10 mouse cellular contexts compared by ENCODE assay signal in the genomic region with DNA sequence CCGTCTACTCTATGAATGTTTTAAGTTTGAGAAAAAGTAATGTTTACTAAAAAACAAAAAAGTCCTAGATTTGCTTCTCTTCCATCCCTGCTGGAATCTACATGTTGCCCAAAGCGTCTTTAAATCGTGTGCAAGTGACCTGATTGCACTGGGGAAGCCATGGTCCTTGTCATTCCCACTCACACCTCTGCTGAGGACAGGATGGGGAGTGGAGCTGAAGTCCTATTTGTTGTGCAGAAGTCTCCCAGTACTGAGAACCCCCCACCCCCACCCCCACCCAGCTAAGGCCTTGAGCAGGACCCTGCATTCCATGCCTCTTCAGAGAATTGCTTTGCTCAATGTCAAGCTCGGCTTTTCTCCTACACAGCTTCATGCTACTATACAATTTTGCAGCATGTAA. TPM values are rescaled to one million over a fixed set of nuclear protein-coding genes. Genes with fewer than 3 reads are reported as not detected.
DNase-seq lines count a peak whose midpoint lies in the region; ATAC-seq and TF ChIP-seq lines count a peak whose summit lies in the region.
"Had no signal": no experiment of that assay in that cellular context is flagged by ENCODE, and none has a peak within 500 bp of the region (broad histone marks: within the 10 kb centered on the region; RNA-seq: fewer than 3 reads in every experiment).

No protein-coding gene starts in this region.

- H3K4me1 ChIP-seq in forebrain, postnatal 0 days (ENCODE audit: insufficient read depth): no peaks in the 10 kb centered on the region
- H3K4me1 ChIP-seq in forebrain, embryonic 15.5 days: peaks cover 30% of the 10 kb centered on the region
- H3K4me1 ChIP-seq in kidney, embryonic 16.5 days (ENCODE audit: insufficient read depth, low read length): peaks cover 26% of the 10 kb centered on the region
- H3K4me1 ChIP-seq in embryonic facial prominence, embryonic 13.5 days: peaks cover 26% of the 10 kb centered on the region
- peaks cover 4 to 17% of the 10 kb centered on the region in 2 experiments; a peak in 3 of 4 replicates for H3K4me1 ChIP-seq in liver, embryonic 14.5 days (replicated peaks; ENCODE audit: control insufficient read depth in 2 of 2, insufficient read depth in 2 of 2, low read length in 1 of 2)

- H3K9ac ChIP-seq in forebrain, postnatal 0 days: no peak overlapping the region
- no peak overlapping the region for H3K9ac ChIP-seq in forebrain, embryonic 15.5 days (replicated peaks)
- H3K9ac ChIP-seq in kidney, embryonic 16.5 days (replicated peaks; ENCODE audit: low read length): no peak overlapping the region
- no peak overlapping the region for H3K9ac ChIP-seq in embryonic facial prominence, embryonic 13.5 days
- H3K9ac ChIP-seq in liver, embryonic 14.5 days (replicated peaks): no peak overlapping the region; the same call in 1 of the 2 replicates

- DNase-seq in forebrain, postnatal 0 days: no peak
- DNase-seq in kidney, adult 9 months: no peak
- DNase-seq in liver, embryonic 14.5 days (ENCODE audit: low read depth in 3 of 3, low spot score in 3 of 3): no peak
- no peak for DNase-seq in layer of hippocampus, postnatal 36 days
- DNase-seq in spleen, adult 12 weeks (ENCODE audit: low spot score): no peak
- DNase-seq: cerebellum, postnatal 14 days had no signal

- no peaks in the 10 kb centered on the region for H3K9me3 ChIP-seq in forebrain, postnatal 0 days (ENCODE audit: low read length)
- H3K9me3 ChIP-seq in forebrain, embryonic 15.5 days: no peaks in the 10 kb centered on the region
- H3K9me3 ChIP-seq in kidney, embryonic 16.5 days (ENCODE audit: low read length): no peaks in the 10 kb centered on the region
- no peaks in the 10 kb centered on the region for H3K9me3 ChIP-seq in embryonic facial prominence, embryonic 13.5 days
- no peaks in the 10 kb centered on the region for H3K9me3 ChIP-seq in liver, embryonic 14.5 days (ENCODE audit: control insufficient read depth, low read length)
- H3K9me3 ChIP-seq: forebrain, embryonic 12.5 days had no signal

- 0 out of 2 replicates have a peak overlapping the region, but pooled peaks have one; percentile 15 for H3K27ac ChIP-seq in forebrain, postnatal 0 days (ENCODE audit: low read depth, low read length)
- H3K27ac ChIP-seq in forebrain, embryonic 15.5 days (replicated peaks): no peak overlapping the region
- peak overlapping the region; percentile 78 for H3K27ac ChIP-seq in kidney, embryonic 16.5 days (ENCODE audit: low read length)
- no peak overlapping the region for H3K27ac ChIP-seq in embryonic facial prominence, embryonic 13.5 days
- no peak overlapping the region for H3K27ac ChIP-seq in liver, embryonic 14.5 days
- H3K27ac ChIP-seq: forebrain, embryonic 12.5 days had no signal

- 80% methylated on average over 4 of the region's 4 CpGs for WGBS in forebrain, postnatal 0 days
- WGBS in forebrain, embryonic 15.5 days: 75% methylated on average over 4 of the region's 4 CpGs
- 78% methylated on average over 4 of the region's 4 CpGs for WGBS in kidney, embryonic 16.5 days
- 75% methylated on average over 4 of the region's 4 CpGs for WGBS in embryonic facial prominence, embryonic 13.5 days
- WGBS in liver, embryonic 14.5 days (ENCODE audit: insufficient replicate concordance): 69% methylated on average over 4 of the region's 4 CpGs

- TF ChIP-seq CTCF in forebrain, postnatal 0 days (IDR thresholded peaks at IDR 0.05; ENCODE audit: low read depth): no peak
- no peak for TF ChIP-seq CTCF in liver, embryonic 14.5 days (IDR thresholded peaks at IDR 0.05; ENCODE audit: low read depth)

- H3K4me3 ChIP-seq in forebrain, postnatal 0 days (ENCODE audit: low read depth, low read length): no peak overlapping the region
- no peak overlapping the region for H3K4me3 ChIP-seq in forebrain, embryonic 15.5 days
- peak overlapping the region; percentile 47 for H3K4me3 ChIP-seq in kidney, embryonic 16.5 days (ENCODE audit: low read length)
- H3K4me3 ChIP-seq in embryonic facial prominence, embryonic 13.5 days: no peak overlapping the region
- H3K4me3 ChIP-seq in liver, embryonic 14.5 days (ENCODE audit: insufficient read depth in 1 of 2, low read depth in 2 of 2, low read length in 2 of 2): no peak overlapping the region

- TF ChIP-seq EP300 in liver, embryonic 14.5 days (IDR thresholded peaks at IDR 0.05; ENCODE audit: low read depth): no peak

- ATAC-seq in forebrain, postnatal 0 days: no peak
- ATAC-seq in forebrain, embryonic 15.5 days (replicated peaks): no peak
- no peak for ATAC-seq in kidney, embryonic 16.5 days (ENCODE audit: low FRiP score, low TSS enrichment)
- no peak for ATAC-seq in embryonic facial prominence, embryonic 13.5 days (ENCODE audit: insufficient number of reproducible peaks, insufficient read depth, low FRiP score, low TSS enrichment, low read depth)
- ATAC-seq in liver, embryonic 14.5 days (ENCODE audit: insufficient read depth): no peak

- no peaks in the 10 kb centered on the region for H3K36me3 ChIP-seq in forebrain, postnatal 0 days (ENCODE audit: insufficient read depth)
- H3K36me3 ChIP-seq in forebrain, embryonic 15.5 days: no peaks in the 10 kb centered on the region
- no peaks in the 10 kb centered on the region for H3K36me3 ChIP-seq in kidney, embryonic 16.5 days (ENCODE audit: insufficient read depth, low read length)
- no peaks in the 10 kb centered on the region for H3K36me3 ChIP-seq in embryonic facial prominence, embryonic 13.5 days
- no peaks in the 10 kb centered on the region for H3K36me3 ChIP-seq in liver, embryonic 14.5 days (replicated peaks; ENCODE audit: control insufficient read depth, insufficient read depth, low read depth)
- H3K36me3 ChIP-seq: forebrain, embryonic 12.5 days had no signal

- H3K4me2 ChIP-seq in forebrain, postnatal 0 days (ENCODE audit: low read depth): no peak overlapping the region
- no peak overlapping the region for H3K4me2 ChIP-seq in forebrain, embryonic 15.5 days (replicated peaks)
- peak overlapping the region; percentile 80 for H3K4me2 ChIP-seq in kidney, embryonic 16.5 days (replicated peaks; ENCODE audit: low read depth, low read length)
- 0 out of 2 replicates have a peak overlapping the region, but pooled peaks have one; percentile 89 for H3K4me2 ChIP-seq in embryonic facial prominence, embryonic 13.5 days
- peak overlapping the region; percentile 74 for H3K4me2 ChIP-seq in liver, embryonic 14.5 days (ENCODE audit: low read depth)

- no peaks in the 10 kb centered on the region for H3K27me3 ChIP-seq in forebrain, postnatal 0 days (ENCODE audit: insufficient read depth, low read length)
- no peaks in the 10 kb centered on the region for H3K27me3 ChIP-seq in forebrain, embryonic 15.5 days
- H3K27me3 ChIP-seq in kidney, embryonic 16.5 days (ENCODE audit: insufficient read depth, low read length): no peaks in the 10 kb centered on the region
- H3K27me3 ChIP-seq in embryonic facial prominence, embryonic 13.5 days: peaks cover 11% of the 10 kb centered on the region
- H3K27me3 ChIP-seq in liver, embryonic 14.5 days (ENCODE audit: control insufficient read depth, insufficient read depth, low read length): no peaks in the 10 kb centered on the region

RNA-seq across cellular contexts. Expression of gene Ccdc141, which starts 1.2 kb away (rescaled TPM):
- 11.3 and 18.6 TPM in 2 replicates for total RNA-seq in forebrain, postnatal 0 days (2014; rRNA removed)
- 5.0 and 7.3 TPM in 2 replicates for polyA plus RNA-seq in forebrain, postnatal 0 days (2015; fragmentation: Nextera tagmentation; extraction: Ambion mirVana)
- 5.2 and 8.2 TPM in 2 replicates for polyA plus RNA-seq in forebrain, embryonic 15.5 days (2015; fragmentation: Nextera tagmentation; extraction: Ambion mirVana)
- polyA plus RNA-seq in kidney, embryonic 16.5 days (2015; fragmentation: Nextera tagmentation; extraction: Ambion mirVana): 10.6 and 11.8 TPM in 2 replicates
- polyA plus RNA-seq in embryonic facial prominence, embryonic 13.5 days (2015; fragmentation: Nextera tagmentation; extraction: Ambion mirVana): 4.7 and 4.9 TPM in 2 replicates
- 0.26 and 0.29 TPM in 2 replicates for polyA plus RNA-seq in liver, embryonic 14.5 days (2012; rRNA removed)
- 0.37 and 0.58 TPM in 2 replicates for polyA plus RNA-seq in liver, embryonic 14.5 days (2014; fragmentation: Nextera tagmentation; extraction: Ambion mirVana)
- 10 to 100 TPM; 27.4 to 32.7 TPM for total RNA-seq in layer of hippocampus, postnatal 36 days (2021)

Comparison
In these comparisons a context has a peak if more than half of its experiments do, and no peak if none do; other contexts are left out.
1. H3K27ac ChIP-seq: peak in forebrain, postnatal 0 days (single experiment) and kidney, embryonic 16.5 days (single experiment); none in forebrain, embryonic 15.5 days (single experiment), embryonic facial prominence, embryonic 13.5 days (single experiment) and liver, embryonic 14.5 days (single experiment).
2. H3K4me2 ChIP-seq: peak in kidney, embryonic 16.5 days (single experiment), embryonic facial prominence, embryonic 13.5 days (single experiment) and liver, embryonic 14.5 days (single experiment); none in forebrain, postnatal 0 days (single experiment) and forebrain, embryonic 15.5 days (single experiment).